Mouse (Mus musculus) retina, postnatal 1 day (tissue): ENCODE measurements around the gene Nes.
A peak's percentile ranks its signal among the peaks of the same experiment; 100 is the strongest.

Experiments used
- DNase-seq: peaks from one replicate; pipeline ENCODE4 v3.0.0-alpha.2; 2012

Nes gene

GRCm38 (mm10) chr3:88023192-88024074, 52.6 kb downstream of the Nes start:
- peak; percentile 38 for DNase-seq

GRCm38 (mm10) chr3:88026823-88027222, 55.9 kb downstream of the Nes start:
- no peak for DNase-seq

- peak; percentile 30 for DNase-seq
These were observed 56.7 kb downstream of the Nes start, which contains the start of gene Hapln2 for GRCm38 (mm10) chr3:88027434-88028186. Gene Hapln2, minus strand, starts transcription at chr3:88027583.
